Mouse (Mus musculus) spleen, adult 12 weeks (tissue): Measurements from ENCODE around the gene Madcam1.

ENCODE experiments used
- DNase-seq: peaks from one replicate; pipeline ENCODE4 v3.0.0; 2022; ENCODE audit warnings: low spot score

The Madcam1 gene

GRCm38 (mm10) chr10:79664131-79664665 is at the start of gene Madcam1:
Gene Madcam1, plus strand, starts transcription at chr10:79664559.
- DNase-seq = peak; percentile 64

DNA sequence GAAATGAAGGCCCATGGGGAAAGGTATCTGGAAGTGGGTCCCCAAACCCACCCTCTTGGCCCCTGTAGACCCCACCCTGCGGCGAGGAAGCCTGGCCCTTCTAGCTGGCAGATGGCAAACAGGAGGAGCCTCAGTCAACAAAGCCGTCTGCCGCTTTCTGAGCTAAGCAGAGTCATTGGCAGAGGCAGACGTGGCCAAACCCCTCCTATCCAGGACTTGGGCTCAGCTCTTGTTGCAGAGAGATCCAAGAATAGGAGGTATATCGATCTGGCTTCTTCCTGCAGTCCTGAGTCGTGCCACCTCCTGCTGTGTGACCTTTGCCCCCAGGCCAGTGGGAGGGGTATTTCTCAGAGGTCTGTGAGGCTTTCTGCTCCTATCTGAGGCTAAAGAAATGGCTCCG is 48.5 kb upstream of the Madcam1 start:
- no peak for DNase-seq

DNA sequence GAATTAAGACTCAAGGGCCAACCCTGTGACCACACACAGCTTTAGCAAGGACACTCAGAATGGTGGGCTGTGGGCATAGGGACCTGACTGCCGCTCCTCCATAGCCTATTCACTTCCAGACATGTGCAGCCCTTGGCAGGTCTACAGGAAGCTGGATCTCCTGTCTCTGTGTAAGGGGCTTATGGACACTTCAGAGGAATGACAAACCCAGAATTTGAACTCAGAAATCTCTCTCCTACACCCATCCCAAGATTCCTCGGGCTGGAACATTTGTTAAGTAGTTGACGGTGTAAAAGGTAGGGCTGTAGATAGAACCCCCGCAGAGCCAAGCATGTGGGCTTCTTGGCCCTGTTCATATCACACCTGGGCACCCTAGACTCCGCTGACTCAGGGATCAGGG is 48.0 kb upstream of the Madcam1 start:
- no peak for DNase-seq

- no peak for DNase-seq
Measured at GRCm38 (mm10) chr10:79623950-79624349, 40.4 kb upstream of the Madcam1 start.

DNA sequence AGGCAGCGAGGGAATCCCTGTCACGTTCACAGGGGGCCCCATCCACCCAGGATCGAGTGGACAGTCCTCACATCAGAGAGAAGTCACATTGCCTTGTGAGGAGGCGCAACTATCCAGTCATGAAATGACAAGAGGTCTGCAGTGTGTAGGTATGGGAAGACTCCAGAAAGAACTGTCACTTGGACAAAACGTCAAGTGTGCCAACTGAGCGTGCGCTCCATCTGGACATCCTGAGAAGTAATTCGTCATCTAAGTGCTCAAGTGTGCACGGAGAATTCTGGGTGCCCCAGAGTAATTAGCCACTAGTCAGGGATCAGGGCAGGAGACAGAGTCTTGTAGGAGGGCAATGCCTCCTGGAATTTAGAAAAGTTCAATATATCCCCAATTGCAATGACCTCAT is 39.0 kb upstream of the Madcam1 start:
- DNase-seq = no peak

DNA sequence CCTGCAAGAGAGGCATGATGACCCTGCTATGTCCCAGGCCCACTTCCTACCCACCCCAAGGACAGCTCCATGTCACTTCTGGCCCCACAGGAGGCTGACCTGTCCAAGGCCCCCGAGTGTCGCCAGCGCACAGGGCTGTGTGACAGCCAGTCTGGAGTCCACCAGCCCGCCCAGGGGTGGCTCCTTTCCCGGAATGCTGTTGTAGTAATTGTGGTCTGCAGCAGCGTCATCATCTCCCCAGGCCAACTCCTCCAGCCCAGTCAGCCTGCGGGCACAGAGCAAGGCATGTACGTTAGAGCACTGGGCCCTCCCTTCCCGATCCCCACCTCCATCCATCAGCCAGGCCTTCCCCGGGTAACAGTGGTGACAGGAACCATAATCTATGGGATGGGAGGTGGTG is 38.2 kb upstream of the Madcam1 start:
- no peak for DNase-seq

GRCm38 (mm10) chr10:79628377-79628776 is 36.0 kb upstream of the Madcam1 start:
- no peak for DNase-seq

- no peak for DNase-seq
Measured at GRCm38 (mm10) chr10:79631432-79631831, 32.9 kb upstream of the Madcam1 start.

GRCm38 (mm10) chr10:79633006-79633777 is 31.2 kb upstream of the Madcam1 start:
- no peak for DNase-seq

- DNase-seq = no peak
Measured at GRCm38 (mm10) chr10:79636287-79636686, 28.1 kb upstream of the Madcam1 start.

DNA sequence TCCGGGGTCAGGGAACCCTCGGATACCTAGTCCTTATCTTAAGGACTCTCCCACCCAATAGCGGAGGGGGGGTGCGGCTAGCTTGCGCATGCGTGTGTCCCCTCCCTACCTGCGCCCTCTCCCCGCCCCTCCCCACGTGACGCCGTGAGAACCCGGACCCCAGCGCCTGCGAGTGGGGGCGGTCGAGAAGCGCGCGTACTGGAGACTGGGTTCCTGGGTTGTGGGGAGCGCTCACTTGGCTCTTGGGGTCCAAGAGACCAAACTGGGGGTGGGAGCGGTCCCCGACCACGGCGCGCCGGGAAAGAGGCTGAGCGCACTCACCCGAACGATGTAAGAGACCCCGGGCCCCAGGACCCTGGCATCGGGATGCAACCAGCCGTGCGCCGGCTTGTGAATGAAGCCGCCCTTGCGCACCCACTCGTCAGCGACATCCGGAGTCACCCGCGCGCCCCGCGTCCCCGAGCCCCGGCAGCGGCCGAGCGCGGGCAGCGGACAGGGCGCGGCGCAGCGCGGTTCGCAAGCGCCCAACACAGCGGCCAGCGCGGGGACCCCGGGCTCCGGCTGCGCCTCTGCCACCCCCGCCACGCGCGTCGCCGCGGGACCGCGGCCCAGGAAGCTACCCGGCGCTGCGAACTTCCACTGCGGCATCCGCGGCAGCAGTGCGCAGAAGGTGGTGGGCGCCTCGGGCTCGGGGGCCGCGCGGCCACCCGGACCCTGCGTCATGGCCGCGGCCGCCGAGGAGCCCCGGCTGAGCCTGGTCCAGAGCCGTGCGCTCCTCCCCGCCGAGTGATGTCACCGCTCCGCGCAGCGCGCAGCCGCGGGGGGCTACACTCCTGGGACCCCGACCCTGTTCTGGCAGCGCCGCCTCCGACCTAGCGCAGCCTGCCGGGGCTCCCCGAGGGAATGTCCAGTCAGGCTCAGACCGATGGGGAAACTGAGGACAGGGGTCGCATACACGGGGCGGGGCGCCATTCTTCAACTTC is 26.9 kb upstream of the Madcam1 start, which contains the start of gene Shc2:
Shc2 (minus strand) TSS at position 791 of the 983 bp plus-strand sequence.
- no peak for DNase-seq

- DNase-seq = no peak
Measured at GRCm38 (mm10) chr10:79638486-79639204, 25.7 kb upstream of the Madcam1 start.

DNA sequence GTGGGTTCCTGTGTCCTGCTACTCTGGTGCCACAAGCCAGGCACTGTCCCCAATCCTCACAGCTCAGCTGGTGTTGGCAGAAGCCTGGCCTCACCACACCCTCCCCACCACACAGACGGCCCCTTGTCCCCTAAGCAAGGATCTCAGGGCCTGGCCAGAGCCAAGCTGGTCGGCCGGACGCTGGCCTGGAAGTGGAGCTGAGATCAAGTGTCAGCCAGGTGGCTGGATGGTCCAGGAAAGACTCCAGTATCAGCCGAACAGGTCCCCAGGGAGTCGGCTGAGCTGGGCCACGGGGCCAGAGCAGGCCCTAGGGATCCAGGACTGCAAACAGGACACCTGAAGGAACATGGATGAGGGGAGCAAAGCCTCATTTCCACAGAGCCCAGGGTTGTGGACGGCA is 18.6 kb upstream of the Madcam1 start, which contains the start of gene Odf3l2:
Odf3l2 (minus strand) TSS at position 28 of the 400 bp plus-strand sequence.
- no peak for DNase-seq

- DNase-seq = peak; percentile 40
Measured at GRCm38 (mm10) chr10:79649070-79649751, 15.1 kb upstream of the Madcam1 start.

DNA sequence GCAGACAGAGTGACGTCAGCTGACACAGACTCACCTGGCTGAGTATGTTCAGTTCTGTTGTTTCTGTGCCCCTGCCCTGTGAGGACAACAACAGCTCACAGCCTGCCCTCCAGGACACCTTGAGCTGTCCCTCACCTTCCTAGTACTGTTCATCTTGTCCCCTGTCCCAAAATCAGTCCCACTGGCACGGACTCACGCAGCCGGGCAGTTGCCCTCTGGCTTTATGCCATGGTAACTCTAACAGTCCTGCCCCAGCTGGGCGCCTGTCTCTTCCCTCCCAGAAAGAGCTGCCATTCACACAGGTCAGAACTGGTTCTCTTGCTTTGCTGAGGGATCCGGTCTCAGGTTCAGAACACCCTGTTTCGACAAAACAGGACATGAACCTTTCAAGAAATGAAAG is 11.6 kb upstream of the Madcam1 start:
- no peak for DNase-seq

GRCm38 (mm10) chr10:79654946-79655395 is 9.4 kb upstream of the Madcam1 start:
- DNase-seq = no peak

DNA sequence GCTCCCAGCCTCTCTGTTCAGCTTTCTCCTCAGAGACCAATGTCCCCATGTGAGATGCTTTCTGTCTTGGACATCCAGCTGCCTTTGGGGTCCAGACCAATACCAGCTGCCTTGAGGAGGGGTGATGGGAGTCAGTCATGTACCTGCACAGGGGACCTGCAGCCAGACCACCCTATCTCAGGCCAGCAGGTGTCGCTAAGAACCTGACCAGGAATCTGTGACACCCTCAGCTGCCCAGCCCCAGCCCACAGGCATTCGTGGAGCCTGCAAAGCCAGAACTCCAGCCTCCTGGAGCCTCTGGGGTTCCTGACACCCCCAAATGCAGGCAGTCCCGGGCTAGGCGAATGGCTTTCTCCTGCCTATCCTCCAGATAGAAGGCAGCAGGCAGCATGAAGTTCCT is 5.5 kb upstream of the Madcam1 start:
- no peak for DNase-seq

- DNase-seq = no peak
Measured at GRCm38 (mm10) chr10:79660298-79660697, 4.1 kb upstream of the Madcam1 start.

DNA sequence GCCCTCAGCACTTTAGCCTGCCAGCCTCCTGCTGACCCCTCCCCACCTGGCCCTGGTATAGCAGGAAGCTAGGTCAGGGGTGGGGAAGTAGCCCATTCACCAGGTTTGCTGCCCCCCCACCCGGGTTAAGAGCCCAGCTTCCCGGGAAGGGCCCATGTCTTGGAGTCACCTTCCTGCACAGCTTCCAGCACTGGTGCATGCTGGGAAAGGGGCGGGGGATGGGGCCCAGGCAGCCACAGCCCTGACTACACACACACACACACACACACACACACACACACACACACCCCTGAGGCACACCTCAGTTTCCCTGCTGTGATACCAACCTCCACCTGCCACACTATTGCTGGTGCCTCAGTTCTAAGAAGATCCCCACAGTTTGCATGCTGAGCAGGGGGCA is 2.5 kb upstream of the Madcam1 start:
- DNase-seq = no peak

DNA sequence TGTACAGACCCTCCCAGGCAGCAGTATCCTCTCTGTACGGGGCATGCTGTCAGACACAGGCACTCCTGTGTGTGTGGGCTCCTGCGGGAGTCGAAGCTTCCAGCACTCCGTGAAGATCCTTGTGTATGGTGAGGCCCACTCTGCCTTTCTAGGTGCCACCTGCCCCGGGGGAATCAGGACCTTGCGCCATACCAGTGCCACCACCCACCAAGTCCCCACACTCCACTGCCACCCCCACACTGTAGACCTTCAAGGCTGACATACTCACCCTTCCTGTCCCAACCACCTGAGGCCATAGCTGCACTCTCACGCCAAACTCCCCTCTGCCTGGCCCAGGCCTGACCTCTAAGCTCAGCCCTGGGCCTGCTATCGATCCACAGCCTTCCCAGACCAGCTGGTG is 692 bp downstream of the Madcam1 start:
- no peak for DNase-seq

DNA sequence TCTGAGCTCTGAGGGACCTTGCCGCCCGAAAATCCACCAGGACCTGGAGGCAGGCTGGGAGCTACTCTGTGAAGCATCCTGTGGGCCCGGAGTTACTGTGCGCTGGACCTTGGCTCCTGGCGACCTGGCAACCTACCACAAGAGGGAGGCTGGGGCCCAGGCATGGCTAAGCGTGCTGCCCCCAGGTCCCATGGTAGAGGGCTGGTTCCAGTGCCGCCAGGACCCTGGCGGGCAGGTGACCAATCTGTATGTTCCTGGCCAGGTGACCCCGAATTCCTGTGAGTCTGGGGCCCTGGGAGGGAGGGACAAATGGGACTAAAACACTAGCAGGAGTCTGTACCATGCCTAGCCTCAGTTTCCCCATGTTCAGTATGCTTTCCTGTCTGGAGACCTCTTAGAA is 2.1 kb downstream of the Madcam1 start:
- DNase-seq = no peak
